Mouse (Mus musculus) neural tube, embryonic 13.5 days (tissue): ENCODE data around the gene Kcnh2. TPM values are rescaled to one million over a fixed set of nuclear protein-coding genes. Genes with fewer than 3 reads are reported as not detected.

ENCODE experiments used
- ATAC-seq: fragments of 200-750 bp; cut with Nextera tagmentation; 2 replicates; pipeline ENCODE4 v1.8.0; 2017; ENCODE audit warnings: low read depth, mild to moderate bottlenecking, moderate TSS enrichment, moderate library complexity
- H3K27ac ChIP-seq: fragments of 300-500 bp; sonication (generic); replicated peaks from 2 replicates; pipeline ENCODE4 v1.5.1; 2015; ENCODE audit warnings: moderate library complexity, mild to moderate bottlenecking, inconsistent platforms
- H3K27me3 ChIP-seq: fragments of 300-500 bp; sonication (generic); 2 replicates; pipeline ENCODE4 v1.6.1; 2015; ENCODE audit warnings: mild to moderate bottlenecking, inconsistent platforms
- H3K36me3 ChIP-seq: fragments of 300-500 bp; sonication (generic); 2 replicates; pipeline ENCODE4 v1.6.1; 2015; ENCODE audit warnings: mild to moderate bottlenecking, inconsistent platforms
- H3K4me1 ChIP-seq: fragments of 300-500 bp; sonication (generic); replicated peaks from 2 replicates; pipeline ENCODE4 v1.6.1; 2015; ENCODE audit warnings: inconsistent platforms
- H3K4me2 ChIP-seq: fragments of 300-500 bp; sonication (generic); 2 replicates; pipeline ENCODE4 v1.6.1; 2015; ENCODE audit warnings: inconsistent platforms, mild to moderate bottlenecking, moderate library complexity
- H3K4me3 ChIP-seq: fragments of 300-500 bp; sonication (generic); 2 replicates; pipeline ENCODE4 v1.5.1; 2015; ENCODE audit warnings: mild to moderate bottlenecking, inconsistent platforms
- H3K9ac ChIP-seq: fragments of 300-500 bp; sonication (generic); 2 replicates; pipeline ENCODE4 v1.6.1; 2015; ENCODE audit warnings: moderate library complexity, mild to moderate bottlenecking, inconsistent platforms
- H3K9me3 ChIP-seq: fragments of 300-500 bp; sonication (generic); 2 replicates; pipeline ENCODE4 v1.6.1; 2016; ENCODE audit warnings: inconsistent platforms
- WGBS: fragments of 180-500 bp; shearing (Covaris S2); methylation state at CpG from one replicate; pipeline ENCODE4 v1.1.7; 2015; 5-methylcytosine and 5-hydroxymethylcytosine counted together
- polyA plus RNA-seq: library from polyadenylated mRNA; unstranded; fragments of >200 nt; fragmentation: Nextera tagmentation; extraction: Ambion mirVana; gene quantifications from 2 replicates; pipeline ENCODE4 v1.2.1, GENCODE M21; 2015

The Kcnh2 gene
- polyA plus RNA-seq, 1 experiment from 2014 or later: 15.5 TPM

- no peaks in the 10 kb centered on the region for H3K9me3 ChIP-seq
- ATAC-seq: no peak
Observed at GRCm38 (mm10) chr5:24374216-24374615, 22.8 kb upstream of the Kcnh2 start.

GRCm38 (mm10) chr5:24373807-24374206 is 22.4 kb upstream of the Kcnh2 start:
- no peak overlapping the region for H3K27ac ChIP-seq
- no peak overlapping the region for H3K9ac ChIP-seq
- H3K4me3 ChIP-seq: no peak overlapping the region
- H3K4me1 ChIP-seq: no peaks in the 10 kb centered on the region
- no peak for ATAC-seq
- WGBS: 78% methylated on average over 5 of the region's 5 CpGs
- no peaks in the 10 kb centered on the region for H3K36me3 ChIP-seq
- H3K9me3 ChIP-seq: no peaks in the 10 kb centered on the region
- H3K4me2 ChIP-seq: no peak overlapping the region
- H3K27me3 ChIP-seq: no peaks in the 10 kb centered on the region

More at GRCm38 (mm10) chr5:24374216-24374615, 22.8 kb upstream of the Kcnh2 start:
- Histone ChIP-seq H3K4me1 (no peaks in the 10 kb centered on the region), H3K4me3 (no peak overlapping the region), H3K36me3 (no peaks in the 10 kb centered on the region), H3K27me3 (no peaks in the 10 kb centered on the region), H3K4me2 (no peak overlapping the region), H3K9ac (no peak overlapping the region), H3K27ac (no peak overlapping the region)
- WGBS: 66% methylated on average over 6 of the region's 6 CpGs

- Histone ChIP-seq H3K4me1 (no peaks in the 10 kb centered on the region), H3K9ac (no peak overlapping the region), H3K4me3 (no peak overlapping the region), H3K36me3 (no peaks in the 10 kb centered on the region), H3K27ac (no peak overlapping the region), H3K4me2 (no peak overlapping the region), H3K9me3 (no peaks in the 10 kb centered on the region), H3K27me3 (no peaks in the 10 kb centered on the region)
- WGBS: 82% methylated on average over 9 of the region's 9 CpGs
- no peak for ATAC-seq
Observed at GRCm38 (mm10) chr5:24369767-24370166, 18.4 kb upstream of the Kcnh2 start.

GRCm38 (mm10) chr5:24366426-24366825 is 15.0 kb upstream of the Kcnh2 start:
- no peak for ATAC-seq
- no peak overlapping the region for H3K27ac ChIP-seq
- 87% methylated on average over 9 of the region's 9 CpGs for WGBS
- no peak overlapping the region for H3K9ac ChIP-seq
- no peaks in the 10 kb centered on the region for H3K9me3 ChIP-seq
- no peak overlapping the region for H3K4me2 ChIP-seq
- H3K27me3 ChIP-seq: no peaks in the 10 kb centered on the region
- no peak overlapping the region for H3K4me3 ChIP-seq
- H3K4me1 ChIP-seq: no peaks in the 10 kb centered on the region
- H3K36me3 ChIP-seq: no peaks in the 10 kb centered on the region

- Histone ChIP-seq H3K4me3 (peak overlapping the region; percentile 21; the same call in 1 of the 2 replicates), H3K4me1 (peaks cover 6% of the 10 kb centered on the region)
- 57% methylated on average over 5 of the region's 5 CpGs for WGBS
Observed at GRCm38 (mm10) chr5:24365528-24365927, 14.1 kb upstream of the Kcnh2 start.

GRCm38 (mm10) chr5:24364963-24365362 is 13.6 kb upstream of the Kcnh2 start:
- WGBS: 92% methylated on average over 10 of the region's 10 CpGs
- no peak overlapping the region for H3K9ac ChIP-seq
- H3K4me3 ChIP-seq: peak overlapping the region; percentile 21
- H3K27ac ChIP-seq: 0 out of 2 replicates have a peak overlapping the region, but pooled peaks have one; percentile 33
- no peaks in the 10 kb centered on the region for H3K36me3 ChIP-seq
- peak overlapping the region; percentile 16; the same call in 1 of the 2 replicates for H3K4me2 ChIP-seq
- ATAC-seq: no peak
- H3K27me3 ChIP-seq: no peaks in the 10 kb centered on the region
- H3K9me3 ChIP-seq: no peaks in the 10 kb centered on the region
- peaks cover 7% of the 10 kb centered on the region for H3K4me1 ChIP-seq

More at GRCm38 (mm10) chr5:24365528-24365927, 14.1 kb upstream of the Kcnh2 start:
- Histone ChIP-seq H3K9ac (no peak overlapping the region), H3K4me2 (peak overlapping the region; percentile 16; the same call in 1 of the 2 replicates), H3K9me3 (no peaks in the 10 kb centered on the region), H3K27ac (0 out of 2 replicates have a peak overlapping the region, but pooled peaks have one; percentile 28), H3K36me3 (no peaks in the 10 kb centered on the region), H3K27me3 (no peaks in the 10 kb centered on the region)
- ATAC-seq: no peak

- H3K9me3 ChIP-seq: no peaks in the 10 kb centered on the region
- H3K36me3 ChIP-seq: no peaks in the 10 kb centered on the region
- 35% methylated on average over 12 of the region's 12 CpGs for WGBS
- ATAC-seq: no peak
- H3K4me1 ChIP-seq: peaks cover 7% of the 10 kb centered on the region
- peak within 1 kb of the TSS; percentile 16; the same call in 1 of the 2 replicates for H3K4me2 ChIP-seq
- no peak within 1 kb of the TSS for H3K9ac ChIP-seq
- peak within 1 kb of the TSS; percentile 21 for H3K4me3 ChIP-seq
- H3K27ac ChIP-seq: 0 out of 2 replicates have a peak within 1 kb of the TSS, but pooled peaks have one; percentile 33
- no peaks in the 10 kb centered on the region for H3K27me3 ChIP-seq
Observed at GRCm38 (mm10) chr5:24364508-24364907, 13.1 kb upstream of the Kcnh2 start, which contains the start of gene Nos3. Nos3 (plus strand) TSS chr5:24364810.

- H3K9me3 ChIP-seq: no peaks in the 10 kb centered on the region
- no peak overlapping the region for H3K27ac ChIP-seq
- H3K27me3 ChIP-seq: no peaks in the 10 kb centered on the region
- no peaks in the 10 kb centered on the region for H3K36me3 ChIP-seq
- H3K4me3 ChIP-seq: no peak overlapping the region
- H3K4me1 ChIP-seq: peaks cover 10% of the 10 kb centered on the region
- no peak overlapping the region for H3K9ac ChIP-seq
- 56% methylated on average over 3 of the region's 3 CpGs for WGBS
- no peak for ATAC-seq
- no peak overlapping the region for H3K4me2 ChIP-seq
Observed at GRCm38 (mm10) chr5:24364061-24364460, 12.7 kb upstream of the Kcnh2 start.

- H3K4me1 ChIP-seq: peaks cover 10% of the 10 kb centered on the region
- no peak overlapping the region for H3K9ac ChIP-seq
- WGBS: 78% methylated on average over 2 of the region's 2 CpGs
- H3K4me3 ChIP-seq: no peak overlapping the region
- no peak overlapping the region for H3K4me2 ChIP-seq
- ATAC-seq: no peak
- H3K9me3 ChIP-seq: no peaks in the 10 kb centered on the region
- H3K27me3 ChIP-seq: no peaks in the 10 kb centered on the region
- no peak overlapping the region for H3K27ac ChIP-seq
- no peaks in the 10 kb centered on the region for H3K36me3 ChIP-seq
Observed at GRCm38 (mm10) chr5:24363467-24363866, 12.1 kb upstream of the Kcnh2 start.

- peak overlapping the region; percentile 46; the same call in 1 of the 2 replicates for H3K27ac ChIP-seq
- no peaks in the 10 kb centered on the region for H3K36me3 ChIP-seq
- H3K9ac ChIP-seq: no peak overlapping the region
- H3K4me3 ChIP-seq: no peak overlapping the region
- H3K4me2 ChIP-seq: no peak overlapping the region
- under 1% methylated on average over 7 of the region's 7 CpGs for WGBS
- no peaks in the 10 kb centered on the region for H3K27me3 ChIP-seq
- H3K9me3 ChIP-seq: no peaks in the 10 kb centered on the region
- peak; percentile 60 for ATAC-seq
- H3K4me1 ChIP-seq: peaks cover 15% of the 10 kb centered on the region
Observed at GRCm38 (mm10) chr5:24360792-24361454, 9.5 kb upstream of the Kcnh2 start.

GRCm38 (mm10) chr5:24357461-24357860 is 6.1 kb upstream of the Kcnh2 start:
- Histone ChIP-seq H3K9ac (no peak overlapping the region), H3K36me3 (no peaks in the 10 kb centered on the region), H3K4me1 (peaks cover 38% of the 10 kb centered on the region), H3K4me3 (no peak overlapping the region), H3K27ac (no peak overlapping the region), H3K27me3 (no peaks in the 10 kb centered on the region), H3K9me3 (no peaks in the 10 kb centered on the region), H3K4me2 (no peak overlapping the region)
- 15% methylated on average over 7 of the region's 7 CpGs for WGBS
- ATAC-seq: no peak

- no peak overlapping the region for H3K4me3 ChIP-seq
- H3K27ac ChIP-seq: peak overlapping the region; percentile 33; the same call in 1 of the 2 replicates
- H3K9me3 ChIP-seq: no peaks in the 10 kb centered on the region
- no peaks in the 10 kb centered on the region for H3K27me3 ChIP-seq
- no peak overlapping the region for H3K4me2 ChIP-seq
- no peak overlapping the region for H3K9ac ChIP-seq
- H3K4me1 ChIP-seq: peaks cover 45% of the 10 kb centered on the region
- ATAC-seq: no peak
- no peaks in the 10 kb centered on the region for H3K36me3 ChIP-seq
- WGBS: 47% methylated on average over 4 of the region's 4 CpGs
Observed at GRCm38 (mm10) chr5:24356764-24357163, 5.4 kb upstream of the Kcnh2 start.
